ENCODE assay signal across 16 mouse cellular contexts in the genomic region with DNA sequence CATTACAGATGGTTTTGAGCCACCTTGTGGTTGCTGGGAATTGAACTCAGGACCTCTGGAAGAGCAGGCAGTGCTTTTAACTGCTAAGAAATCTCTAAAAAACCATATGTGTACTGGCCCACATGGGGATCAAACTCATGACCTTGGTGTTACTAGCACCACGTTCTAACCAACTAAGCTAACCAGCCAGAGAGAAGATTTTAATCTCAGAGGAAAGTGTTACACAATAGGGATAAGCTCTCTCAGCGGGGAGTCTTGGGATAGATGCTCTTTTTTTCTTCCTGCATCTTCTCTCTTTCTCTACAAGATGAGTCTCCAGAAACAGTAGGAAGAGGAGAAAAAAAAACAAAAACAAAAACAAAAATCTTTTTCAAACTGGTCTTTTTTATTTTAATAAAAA. TPM values are rescaled to one million over a fixed set of nuclear protein-coding genes. Genes with fewer than 3 reads are reported as not detected.
"Had no signal": no experiment of that assay in that cellular context is flagged by ENCODE, and none has a peak within 500 bp of the region (broad histone marks: within the 10 kb centered on the region; RNA-seq: fewer than 3 reads in every experiment).

No protein-coding gene starts in this region.

- H3K4me2 ChIP-seq: limb, embryonic 12.5 days; lung, embryonic 14.5 days; midbrain, embryonic 11.5 days; midbrain, embryonic 15.5 days; neural tube, embryonic 12.5 days; stomach, embryonic 15.5 days had no signal

- H3K9ac ChIP-seq: limb, embryonic 12.5 days; lung, embryonic 14.5 days; midbrain, embryonic 15.5 days; neural tube, embryonic 12.5 days; stomach, embryonic 15.5 days had no signal

- H3K4me1 ChIP-seq: limb, embryonic 12.5 days; midbrain, embryonic 15.5 days; neural tube, embryonic 12.5 days; stomach, embryonic 15.5 days had no signal

- ATAC-seq: intestine, postnatal 0 days; midbrain, embryonic 15.5 days had no signal

- H3K27me3 ChIP-seq: limb, embryonic 12.5 days; megakaryocyte, embryonic 14.5 days; midbrain, embryonic 15.5 days; neural tube, embryonic 12.5 days; stomach, embryonic 15.5 days had no signal

- H3K27ac ChIP-seq: left cerebral cortex, adult 2 months; limb, embryonic 12.5 days; macrophage; midbrain, embryonic 15.5 days; neural tube, embryonic 12.5 days; stomach, embryonic 15.5 days had no signal

- H3K36me3 ChIP-seq: limb, embryonic 12.5 days; midbrain, embryonic 15.5 days; neural tube, embryonic 12.5 days; stomach, embryonic 15.5 days had no signal

- DNase-seq: kidney, adult 8-10 months; kidney, postnatal 25 days; lung, embryonic 14.5 days; lung, postnatal 10 days; right cerebral cortex, postnatal 14 days; thymus, postnatal 14 days had no signal

- H3K4me3 ChIP-seq: left cerebral cortex, adult 2 months; limb, embryonic 12.5 days; megakaryocyte, embryonic 14.5 days; midbrain, embryonic 15.5 days; neural tube, embryonic 12.5 days; stomach, embryonic 15.5 days had no signal

- H3K9me3 ChIP-seq: limb, embryonic 12.5 days; megakaryocyte, embryonic 14.5 days; midbrain, embryonic 15.5 days; neural tube, embryonic 12.5 days; stomach, embryonic 15.5 days had no signal

RNA-seq across cellular contexts. Expression of a gene that starts 36.2 kb away (rescaled TPM):
- polyA plus RNA-seq: liver, adult 2 months; macrophage had no signal
